In genomic region chr14:80269179-80269951, GRCm38 (mm10) we compare ENCODE assay signal across 9 mouse cellular contexts.
DNase-seq lines count a peak whose midpoint lies in the region; ATAC-seq lines count a peak whose summit lies in the region.
"Had no signal": no experiment of that assay in that cellular context is flagged by ENCODE, and none has a peak within 500 bp of the region (broad histone marks: within the 10 kb centered on the region; RNA-seq: fewer than 3 reads in every experiment).

No protein-coding gene starts in this region.

- no peak overlapping the region for H3K4me2 ChIP-seq in heart, embryonic 12.5 days
- peak overlapping the region; percentile 40 for H3K4me2 ChIP-seq in hindbrain, embryonic 13.5 days
- H3K4me2 ChIP-seq: limb, embryonic 12.5 days had no signal

- no peak overlapping the region for H3K27ac ChIP-seq in heart, embryonic 10.5 days
- no peak overlapping the region for H3K27ac ChIP-seq in heart, embryonic 12.5 days (ENCODE audit: poor library complexity, severe bottlenecking)
- 0 out of 2 replicates have a peak overlapping the region, but pooled peaks have one; percentile 58 for H3K27ac ChIP-seq in hindbrain, embryonic 13.5 days
- H3K27ac ChIP-seq in midbrain, embryonic 10.5 days (replicated peaks) = 0 out of 2 replicates have a peak overlapping the region, but pooled peaks have one; percentile 13
- H3K27ac ChIP-seq: limb, embryonic 12.5 days had no signal

- H3K9ac ChIP-seq in heart, embryonic 12.5 days = no peak overlapping the region
- 0 out of 2 replicates have a peak overlapping the region, but pooled peaks have one; percentile 7 for H3K9ac ChIP-seq in hindbrain, embryonic 13.5 days
- H3K9ac ChIP-seq: limb, embryonic 12.5 days had no signal

- H3K36me3 ChIP-seq in heart, embryonic 10.5 days = no peaks in the 10 kb centered on the region
- H3K36me3 ChIP-seq in heart, embryonic 12.5 days = no peaks in the 10 kb centered on the region
- no peaks in the 10 kb centered on the region for H3K36me3 ChIP-seq in hindbrain, embryonic 13.5 days
- no peaks in the 10 kb centered on the region for H3K36me3 ChIP-seq in midbrain, embryonic 10.5 days
- H3K36me3 ChIP-seq: limb, embryonic 12.5 days had no signal

- no peak for ATAC-seq in heart, embryonic 12.5 days (ENCODE audit: insufficient number of reproducible peaks, low FRiP score)
- ATAC-seq in hindbrain, embryonic 13.5 days (ENCODE audit: low FRiP score) = peak; percentile 61

- 55% methylated on average over 7 of the region's 7 CpGs for WGBS in heart, embryonic 10.5 days
- WGBS in heart, embryonic 12.5 days = 46% methylated on average over 7 of the region's 7 CpGs
- WGBS in hindbrain, embryonic 13.5 days = 45% methylated on average over 7 of the region's 7 CpGs
- 57% methylated on average over 7 of the region's 7 CpGs for WGBS in midbrain, embryonic 10.5 days

- peak; percentile 76 for DNase-seq in heart, embryonic 10.5 days (ENCODE audit: low spot score)
- peak; percentile 28 to 29 for DNase-seq in adrenal gland, adult 18-20 months (ENCODE audit: low spot score in 2 of 2)
- peak; percentile 91 for DNase-seq in embryo, embryonic 10 days (ENCODE audit: low spot score)
- DNase-seq in layer of hippocampus, adult 9-11 months = peak; percentile 72
- DNase-seq in midbrain, embryonic 10.5 days (ENCODE audit: low spot score) = peak; percentile 65
- peak; percentile 6 to 11 for DNase-seq in urinary bladder, postnatal 36 days (ENCODE audit: low spot score in 2 of 2)

- H3K9me3 ChIP-seq in heart, embryonic 10.5 days = no peaks in the 10 kb centered on the region
- H3K9me3 ChIP-seq in heart, embryonic 12.5 days (replicated peaks) = no peaks in the 10 kb centered on the region
- no peaks in the 10 kb centered on the region for H3K9me3 ChIP-seq in hindbrain, embryonic 13.5 days
- H3K9me3 ChIP-seq in midbrain, embryonic 10.5 days (replicated peaks) = no peaks in the 10 kb centered on the region
- H3K9me3 ChIP-seq: limb, embryonic 12.5 days had no signal

- no peaks in the 10 kb centered on the region for H3K4me1 ChIP-seq in heart, embryonic 10.5 days
- H3K4me1 ChIP-seq in heart, embryonic 12.5 days (replicated peaks) = no peaks in the 10 kb centered on the region
- peaks cover 24% of the 10 kb centered on the region for H3K4me1 ChIP-seq in hindbrain, embryonic 13.5 days (replicated peaks)
- peaks cover 21% of the 10 kb centered on the region for H3K4me1 ChIP-seq in midbrain, embryonic 10.5 days

- no peak overlapping the region for H3K4me3 ChIP-seq in heart, embryonic 10.5 days
- H3K4me3 ChIP-seq in heart, embryonic 12.5 days = no peak overlapping the region
- H3K4me3 ChIP-seq in hindbrain, embryonic 13.5 days = no peak overlapping the region
- no peak overlapping the region for H3K4me3 ChIP-seq in midbrain, embryonic 10.5 days
- H3K4me3 ChIP-seq: limb, embryonic 12.5 days had no signal

- no peaks in the 10 kb centered on the region for H3K27me3 ChIP-seq in heart, embryonic 10.5 days (ENCODE audit: insufficient read depth, poor library complexity, severe bottlenecking)
- H3K27me3 ChIP-seq in heart, embryonic 12.5 days (replicated peaks) = no peaks in the 10 kb centered on the region
- no peaks in the 10 kb centered on the region for H3K27me3 ChIP-seq in hindbrain, embryonic 13.5 days
- H3K27me3 ChIP-seq in midbrain, embryonic 10.5 days (ENCODE audit: low read depth, poor library complexity, severe bottlenecking) = peaks cover 7% of the 10 kb centered on the region
- H3K27me3 ChIP-seq: limb, embryonic 12.5 days had no signal

Comparison
In these comparisons a context has a peak if more than half of its experiments do, and no peak if none do; other contexts are left out.
1. DNase-seq: peak in every context shown above with its lines; median percentile 91 in embryo, embryonic 10 days; 76 in heart, embryonic 10.5 days; 72 in layer of hippocampus, adult 9-11 months; 65 in midbrain, embryonic 10.5 days; 28 in adrenal gland, adult 18-20 months; 8 in urinary bladder, postnatal 36 days.
2. H3K27ac ChIP-seq: peak in hindbrain, embryonic 13.5 days (single experiment) and midbrain, embryonic 10.5 days (single experiment); none in heart, embryonic 10.5 days (single experiment) and heart, embryonic 12.5 days (single experiment).